Mouse (Mus musculus): ENCODE measurements around the gene Kif5a.
A peak's percentile ranks its signal among the peaks of the same experiment; 100 is the strongest.
"Not testable (repeated sequence)": the region's sequence is repeated elsewhere in the genome, so short reads cannot be mapped to it uniquely, and the experiment has no call there.

Gene Kif5a

GRCm38 (mm10) chr10:127262548-127263398 is at the start of gene Kif5a:
Gene Kif5a (minus strand): TSS chr10:127263348.
- peak; percentile 52 for DNase-seq (ENCODE audit: low spot score)

GRCm38 (mm10) chr10:127312858-127313257 is 49.7 kb upstream of the Kif5a start:
- DNase-seq (ENCODE audit: low spot score): no peak

GRCm38 (mm10) chr10:127312356-127312676 is 49.2 kb upstream of the Kif5a start:
- DNase-seq (ENCODE audit: low spot score): peak; percentile 79

GRCm38 (mm10) chr10:127311476-127312355 is 48.6 kb upstream of the Kif5a start, which contains the start of gene Mars:
Gene Mars (minus strand): TSS chr10:127311786.
- peak; percentile 93 for DNase-seq (ENCODE audit: low spot score)

GRCm38 (mm10) chr10:127310523-127311475 is 47.7 kb upstream of the Kif5a start:
- no peak for DNase-seq (ENCODE audit: low spot score)

- DNase-seq (ENCODE audit: low spot score): not testable (repeated sequence)
Measured at GRCm38 (mm10) chr10:127309167-127309566, 46.0 kb upstream of the Kif5a start.

GRCm38 (mm10) chr10:127303136-127303535 is 40.0 kb upstream of the Kif5a start:
- DNase-seq (ENCODE audit: low spot score): no peak

GRCm38 (mm10) chr10:127300361-127300760 is 37.2 kb upstream of the Kif5a start:
- no peak for DNase-seq (ENCODE audit: low spot score)

- no peak for DNase-seq (ENCODE audit: low spot score)
Measured at GRCm38 (mm10) chr10:127297015-127297871, 34.1 kb upstream of the Kif5a start.

GRCm38 (mm10) chr10:127295986-127296794 is 33.0 kb upstream of the Kif5a start:
- no peak for DNase-seq (ENCODE audit: low spot score)

GRCm38 (mm10) chr10:127294895-127295510 is 31.9 kb upstream of the Kif5a start:
- DNase-seq (ENCODE audit: low spot score): no peak

GRCm38 (mm10) chr10:127293590-127294113 is 30.5 kb upstream of the Kif5a start:
- no peak for DNase-seq (ENCODE audit: low spot score)

GRCm38 (mm10) chr10:127292987-127293538 is 29.9 kb upstream of the Kif5a start:
- DNase-seq (ENCODE audit: low spot score): peak; percentile 47

GRCm38 (mm10) chr10:127291881-127292638 is 28.9 kb upstream of the Kif5a start:
- DNase-seq (ENCODE audit: low spot score): no peak

- DNase-seq (ENCODE audit: low spot score): peak; percentile 62
Measured at GRCm38 (mm10) chr10:127290930-127291880, 28.1 kb upstream of the Kif5a start.

GRCm38 (mm10) chr10:127290307-127290929 is 27.3 kb upstream of the Kif5a start:
- peak; percentile 100 for DNase-seq (ENCODE audit: low spot score)

All from testis, postnatal 14 days (tissue).